Mouse (Mus musculus) forebrain, embryonic 10.5 days (tissue): ENCODE results near the gene Pold1. TPM values are rescaled to one million over a fixed set of nuclear protein-coding genes. Genes with fewer than 3 reads are reported as not detected.

ENCODE experiments used
- DNase-seq: peaks from one replicate; pipeline ENCODE4 v3.0.0-alpha.2; 2017; ENCODE audit warnings: low spot score; ENCODE audit errors: extremely low spot score
- H3K27ac ChIP-seq: fragments of 300-500 bp; sonication (generic); 2 replicates; pipeline ENCODE4 v1.5.1; 2016; ENCODE audit warnings: mild to moderate bottlenecking
- H3K27me3 ChIP-seq: fragments of 300-500 bp; sonication (generic); 2 replicates; pipeline ENCODE4 v1.6.1; 2016; ENCODE audit warnings: mild to moderate bottlenecking; ENCODE audit not compliant: poor library complexity, severe bottlenecking
- H3K36me3 ChIP-seq: fragments of 300-500 bp; sonication (generic); replicated peaks from 2 replicates; pipeline ENCODE4 v1.6.1; 2016; ENCODE audit warnings: mild to moderate bottlenecking, moderate library complexity
- H3K4me1 ChIP-seq: fragments of 300-500 bp; sonication (generic); 2 replicates; pipeline ENCODE4 v1.6.1; 2016
- H3K4me3 ChIP-seq: fragments of 300-500 bp; sonication (generic); 2 replicates; pipeline ENCODE4 v1.5.1; 2016; ENCODE audit warnings: mild to moderate bottlenecking, moderate library complexity
- H3K9me3 ChIP-seq: fragments of 300-500 bp; sonication (generic); 2 replicates; pipeline ENCODE4 v1.6.1; 2016; ENCODE audit warnings: mild to moderate bottlenecking, moderate library complexity
- WGBS: fragments of 180-500 bp; shearing (Covaris S2); methylation state at CpG from one replicate; pipeline ENCODE4 v1.1.7; 2016; 5-methylcytosine and 5-hydroxymethylcytosine counted together
- polyA plus RNA-seq: library from polyadenylated mRNA; unstranded; fragments of >200 nt; fragmentation: Nextera tagmentation; extraction: Ambion mirVana; gene quantifications from 2 replicates; pipeline ENCODE4 v1.2.1, GENCODE M21; 2016

The Pold1 gene
- polyA plus RNA-seq, 1 experiment from 2014 or later: 190 TPM

GRCm38 (mm10) chr7:44551731-44552130 lies 3.1 kb upstream of the Pold1 start:
- no peaks in the 10 kb centered on the region for H3K27me3 ChIP-seq
- 0 out of 2 replicates have a peak overlapping the region, but pooled peaks have one; percentile 89 for H3K4me3 ChIP-seq
- H3K4me1 ChIP-seq: peaks cover 39% of the 10 kb centered on the region
- WGBS: 79% methylated on average over 22 of the region's 22 CpGs
- H3K27ac ChIP-seq: no peak overlapping the region
- H3K36me3 ChIP-seq: peaks cover 38% of the 10 kb centered on the region
- DNase-seq: no peak
- peaks cover under 1% of the 10 kb centered on the region; the same call in 1 of the 2 replicates for H3K9me3 ChIP-seq

GRCm38 (mm10) chr7:44551301-44551700 lies 2.7 kb upstream of the Pold1 start:
- Histone ChIP-seq H3K4me3 (0 out of 2 replicates have a peak overlapping the region, but pooled peaks have one; percentile 14), H3K4me1 (peaks cover 40% of the 10 kb centered on the region)
- 92% methylated on average over 21 of the region's 21 CpGs for WGBS

GRCm38 (mm10) chr7:44550409-44550678 lies 1.7 kb upstream of the Pold1 start:
- WGBS: 95% methylated on average over 12 of the region's 12 CpGs
- Histone ChIP-seq H3K9me3 (peaks cover 9% of the 10 kb centered on the region; the same call in 1 of the 2 replicates), H3K4me1 (peaks cover 40% of the 10 kb centered on the region), H3K27ac (no peak overlapping the region), H3K27me3 (no peaks in the 10 kb centered on the region), H3K4me3 (no peak overlapping the region), H3K36me3 (peaks cover 51% of the 10 kb centered on the region)
- no peak for DNase-seq

More at GRCm38 (mm10) chr7:44551301-44551700, 2.7 kb upstream of the Pold1 start:
- peaks cover 5% of the 10 kb centered on the region; the same call in 1 of the 2 replicates for H3K9me3 ChIP-seq
- H3K27ac ChIP-seq: no peak overlapping the region
- H3K27me3 ChIP-seq: no peaks in the 10 kb centered on the region
- peaks cover 43% of the 10 kb centered on the region for H3K36me3 ChIP-seq
- DNase-seq: no peak

GRCm38 (mm10) chr7:44549621-44550408 lies 1.2 kb upstream of the Pold1 start:
- H3K27ac ChIP-seq: no peak overlapping the region
- WGBS: 94% methylated on average over 23 of the region's 23 CpGs
- DNase-seq: no peak
- peaks cover 40% of the 10 kb centered on the region for H3K4me1 ChIP-seq
- no peaks in the 10 kb centered on the region for H3K27me3 ChIP-seq
- no peak overlapping the region for H3K4me3 ChIP-seq
- peaks cover 56% of the 10 kb centered on the region for H3K36me3 ChIP-seq
- H3K9me3 ChIP-seq: peaks cover 9% of the 10 kb centered on the region; the same call in 1 of the 2 replicates

- peak overlapping the region; percentile 92 for H3K27ac ChIP-seq
- no peak for DNase-seq
Measured at GRCm38 (mm10) chr7:44547725-44548124, 924 bp downstream of the Pold1 start.

GRCm38 (mm10) chr7:44547041-44547440 lies 1.6 kb downstream of the Pold1 start:
- H3K4me1 ChIP-seq: peaks cover 18% of the 10 kb centered on the region
- H3K27ac ChIP-seq: peak overlapping the region; percentile 92; the same call in 1 of the 2 replicates
- peak overlapping the region; percentile 79 for H3K4me3 ChIP-seq

More at GRCm38 (mm10) chr7:44547725-44548124, 924 bp downstream of the Pold1 start:
- Histone ChIP-seq H3K27me3 (no peaks in the 10 kb centered on the region), H3K9me3 (peaks cover 9% of the 10 kb centered on the region; the same call in 1 of the 2 replicates), H3K4me1 (peaks cover 25% of the 10 kb centered on the region), H3K36me3 (peaks cover 74% of the 10 kb centered on the region), H3K4me3 (peak overlapping the region; percentile 79)
- 52% methylated on average over 5 of the region's 5 CpGs for WGBS

GRCm38 (mm10) chr7:44546274-44546673 lies 2.4 kb downstream of the Pold1 start:
- Histone ChIP-seq H3K9me3 (peaks cover 9% of the 10 kb centered on the region; the same call in 1 of the 2 replicates), H3K4me3 (no peak overlapping the region; the same call in 1 of the 2 replicates), H3K4me1 (peaks cover 18% of the 10 kb centered on the region), H3K36me3 (peaks cover 75% of the 10 kb centered on the region), H3K27ac (no peak overlapping the region), H3K27me3 (no peaks in the 10 kb centered on the region)
- WGBS: 95% methylated on average over 3 of the region's 3 CpGs
- no peak for DNase-seq

More at GRCm38 (mm10) chr7:44547041-44547440, 1.6 kb downstream of the Pold1 start:
- no peak for DNase-seq
- Histone ChIP-seq H3K36me3 (peaks cover 75% of the 10 kb centered on the region), H3K27me3 (no peaks in the 10 kb centered on the region), H3K9me3 (peaks cover 9% of the 10 kb centered on the region; the same call in 1 of the 2 replicates)
- WGBS: 97% methylated on average over 13 of the region's 13 CpGs

- 84% methylated on average over 12 of the region's 12 CpGs for WGBS
- no peaks in the 10 kb centered on the region for H3K27me3 ChIP-seq
- H3K9me3 ChIP-seq: peaks cover 9% of the 10 kb centered on the region; the same call in 1 of the 2 replicates
- no peak overlapping the region for H3K27ac ChIP-seq
- H3K4me1 ChIP-seq: peaks cover 14% of the 10 kb centered on the region
- DNase-seq: no peak
- H3K4me3 ChIP-seq: no peak overlapping the region
- H3K36me3 ChIP-seq: peaks cover 87% of the 10 kb centered on the region
Measured at GRCm38 (mm10) chr7:44543071-44543470, 5.6 kb downstream of the Pold1 start.

GRCm38 (mm10) chr7:44542555-44542954 lies 6.1 kb downstream of the Pold1 start:
- WGBS: 94% methylated on average over 11 of the region's 11 CpGs
- Histone ChIP-seq H3K27me3 (no peaks in the 10 kb centered on the region), H3K4me3 (no peak overlapping the region), H3K9me3 (peaks cover 9% of the 10 kb centered on the region; the same call in 1 of the 2 replicates), H3K4me1 (peaks cover 9% of the 10 kb centered on the region), H3K36me3 (peaks cover 92% of the 10 kb centered on the region), H3K27ac (no peak overlapping the region)
- no peak for DNase-seq

- no peak for DNase-seq
- Histone ChIP-seq H3K9me3 (no peaks in the 10 kb centered on the region), H3K27ac (no peak overlapping the region), H3K4me3 (no peak overlapping the region), H3K4me1 (no peaks in the 10 kb centered on the region), H3K36me3 (peaks cover 100% of the 10 kb centered on the region), H3K27me3 (no peaks in the 10 kb centered on the region)
- WGBS: 92% methylated on average over 41 of the region's 41 CpGs
Measured at GRCm38 (mm10) chr7:44538756-44539624, 9.7 kb downstream of the Pold1 start.

GRCm38 (mm10) chr7:44537496-44537895 lies 11.2 kb downstream of the Pold1 start:
- DNase-seq: no peak
- H3K36me3 ChIP-seq: peaks cover 100% of the 10 kb centered on the region
- H3K9me3 ChIP-seq: no peaks in the 10 kb centered on the region
- H3K4me3 ChIP-seq: no peak overlapping the region
- H3K4me1 ChIP-seq: no peaks in the 10 kb centered on the region
- WGBS: 94% methylated on average over 13 of the region's 13 CpGs
- H3K27ac ChIP-seq: no peak overlapping the region
- H3K27me3 ChIP-seq: no peaks in the 10 kb centered on the region

GRCm38 (mm10) chr7:44537009-44537408 lies 11.6 kb downstream of the Pold1 start:
- H3K4me3 ChIP-seq: no peak overlapping the region
- no peaks in the 10 kb centered on the region for H3K4me1 ChIP-seq
- no peak overlapping the region for H3K27ac ChIP-seq
- 85% methylated on average over 7 of the region's 7 CpGs for WGBS
- H3K9me3 ChIP-seq: no peaks in the 10 kb centered on the region
- DNase-seq: no peak
- H3K27me3 ChIP-seq: no peaks in the 10 kb centered on the region
- peaks cover 100% of the 10 kb centered on the region for H3K36me3 ChIP-seq
